Mouse (Mus musculus) gastrocnemius, postnatal 4 days (tissue): ENCODE measurements around the gene Haus7. TPM values are rescaled to one million over a fixed set of nuclear protein-coding genes. Genes with fewer than 3 reads are reported as not detected.
"Not testable (repeated sequence)": the region's sequence is repeated elsewhere in the genome, so short reads cannot be mapped to it uniquely, and the experiment has no call there.

Experiments used
- DNase-seq, 2 experiments: peaks; one replicate each; pipeline ENCODE4 v3.0.0; 2021 to 2022; ENCODE audit warnings: low spot score in 2 of 2, mixed read lengths in 2 of 2
- total RNA-seq, 2 experiments: library from RNA; stranded (reverse); gene quantifications; 2 replicates each; pipeline ENCODE4 v1.2.3; 2021

Gene Haus7
- total RNA-seq, 2 experiments from 2014 or later: 23.3 to 27.7 TPM

- DNase-seq: no peak
Observed at GRCm38 (mm10) chrX:73468330-73468729, 9.5 kb upstream of the Haus7 start.

DNA sequence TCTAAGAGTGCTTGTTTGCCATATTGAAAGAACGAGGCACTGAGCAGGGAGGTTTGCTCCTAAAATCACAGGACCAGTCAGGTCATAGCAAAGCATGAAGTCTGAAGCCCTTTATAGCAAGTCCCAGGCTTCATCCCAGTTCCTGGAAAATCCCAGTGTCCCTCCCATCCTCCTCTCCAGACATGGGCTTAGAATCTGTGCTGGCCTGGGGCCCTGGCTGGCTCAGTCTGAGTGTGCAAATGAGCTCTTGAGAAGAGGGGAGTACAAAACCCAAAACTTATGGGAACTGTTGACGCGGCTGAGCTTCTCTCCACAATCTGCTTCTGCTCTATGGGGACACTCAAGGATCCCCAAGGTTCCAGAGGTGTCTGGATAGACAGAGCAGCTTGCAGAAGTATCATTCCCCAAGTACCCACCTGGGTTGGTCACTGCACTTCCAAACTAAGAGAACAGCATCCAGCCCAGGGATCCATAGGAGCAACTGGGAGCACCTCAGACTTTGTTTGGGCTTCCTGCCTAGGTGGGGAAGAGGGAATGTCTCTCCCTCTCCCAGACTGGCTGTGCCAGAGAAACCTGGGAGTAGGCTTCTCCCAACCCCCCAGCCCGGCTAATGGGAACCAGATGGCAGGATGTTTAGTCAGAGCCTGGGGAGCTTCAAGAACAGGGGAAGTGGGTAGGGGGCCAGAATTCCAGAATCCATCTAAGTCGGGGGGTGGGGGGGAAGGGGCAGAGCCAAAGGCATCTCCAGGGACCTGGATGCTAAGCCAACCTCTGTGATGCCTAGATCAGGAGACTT, 8.8 kb upstream of the Haus7 start:
- DNase-seq: peak in 1 of 2 experiments; percentile 64

DNA sequence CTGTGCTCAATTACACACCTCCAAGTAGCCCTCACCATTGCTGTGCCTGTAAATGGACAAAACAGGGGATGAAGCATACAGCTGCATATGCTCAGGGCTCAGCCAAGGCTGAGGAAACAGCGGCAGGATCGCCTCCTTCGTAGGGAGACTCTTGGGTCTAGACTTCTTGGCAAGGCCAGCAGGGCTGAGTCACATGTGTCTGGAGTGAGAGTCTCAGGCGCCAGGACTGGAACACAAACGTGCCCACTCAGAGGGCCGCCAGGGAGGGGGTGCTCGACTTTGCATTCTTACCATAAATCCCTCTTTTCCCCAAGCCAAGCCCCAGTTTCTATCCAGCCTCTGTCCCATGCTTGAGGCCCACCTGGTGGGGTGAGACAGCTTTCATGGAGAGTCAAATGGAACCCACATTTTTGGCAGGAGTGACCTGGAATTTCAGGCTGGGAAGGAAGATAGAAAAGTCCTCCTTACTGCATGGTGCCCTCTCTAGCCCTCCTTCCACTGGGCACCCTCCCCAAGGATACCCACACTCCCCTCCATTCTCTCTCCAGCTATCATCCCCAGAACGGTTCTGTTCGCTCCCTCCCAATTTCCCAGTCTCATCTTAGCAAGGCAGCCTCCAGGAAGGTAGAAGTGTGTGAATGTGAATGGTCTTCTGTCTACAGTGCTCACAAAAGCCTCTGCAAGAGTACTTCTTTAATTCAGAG, 6.8 kb upstream of the Haus7 start:
- DNase-seq: peak in 1 of 2 experiments; percentile 57

DNA sequence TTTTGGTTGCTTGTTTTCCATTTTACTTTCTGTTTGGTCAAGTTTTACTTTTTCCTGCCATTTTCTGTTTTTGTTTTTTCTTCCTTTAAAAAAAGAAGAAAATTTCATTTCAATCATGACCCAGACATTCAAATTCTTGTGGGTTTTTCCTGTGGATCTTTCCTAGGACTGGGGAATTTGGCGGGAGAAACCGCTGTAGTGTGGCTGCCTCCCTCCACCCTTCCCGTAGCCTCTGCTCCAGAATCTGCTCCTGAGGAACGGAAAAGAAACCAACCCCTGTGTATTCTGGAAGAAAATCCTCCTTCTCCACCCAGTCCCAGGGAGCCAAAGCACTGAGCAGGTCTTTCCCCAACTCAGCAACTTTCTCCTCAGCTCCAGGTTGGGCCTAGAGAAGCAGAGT, 1.9 kb upstream of the Haus7 start:
- no peak for DNase-seq

DNA sequence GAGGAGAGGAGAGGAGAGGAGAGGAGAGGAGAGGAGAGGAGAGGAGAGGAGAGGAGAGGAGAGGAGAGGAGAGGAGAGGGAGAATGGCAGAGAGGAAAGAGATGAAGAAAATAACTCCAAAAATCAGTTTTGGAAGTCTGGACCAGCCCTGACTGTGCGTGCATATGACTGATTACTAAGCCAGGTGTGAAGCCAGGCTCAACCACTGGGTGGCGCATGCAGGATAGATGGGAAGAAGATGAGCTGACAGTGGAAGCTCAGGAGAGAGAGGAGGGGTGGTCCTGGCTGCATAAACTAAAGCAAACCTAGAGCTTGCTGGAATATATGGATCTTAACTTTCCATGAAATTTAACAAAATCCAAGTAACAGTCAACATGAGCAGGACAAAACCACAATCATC, 6.9 kb downstream of the Haus7 start:
- DNase-seq: peak; percentile 50 to 64

DNA sequence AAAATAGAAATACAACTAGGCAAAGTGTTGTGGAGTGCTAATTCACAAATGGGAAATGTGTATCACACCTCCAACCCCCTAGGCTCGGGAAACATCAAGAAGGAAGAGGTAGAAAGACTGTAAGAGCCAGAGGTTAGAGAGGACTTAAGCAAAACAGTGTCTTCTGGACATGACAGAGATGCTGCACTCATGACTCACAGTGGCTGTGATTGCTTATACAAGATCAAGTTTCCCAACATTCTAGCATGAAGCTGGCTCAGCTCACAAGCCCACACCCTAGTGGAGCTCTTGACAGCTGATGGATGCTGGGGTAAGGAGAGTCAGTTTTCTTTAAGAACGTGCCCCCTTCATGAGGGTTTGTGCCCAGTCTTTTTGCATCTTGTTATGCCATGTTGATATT, 17.4 kb downstream of the Haus7 start:
- DNase-seq: no peak

- no peak for DNase-seq
Observed at GRCm38 (mm10) chrX:73435252-73435651, 23.6 kb downstream of the Haus7 start, which contains the start of gene Trex2. Gene Trex2 (minus strand): TSS chrX:73435344.

DNA sequence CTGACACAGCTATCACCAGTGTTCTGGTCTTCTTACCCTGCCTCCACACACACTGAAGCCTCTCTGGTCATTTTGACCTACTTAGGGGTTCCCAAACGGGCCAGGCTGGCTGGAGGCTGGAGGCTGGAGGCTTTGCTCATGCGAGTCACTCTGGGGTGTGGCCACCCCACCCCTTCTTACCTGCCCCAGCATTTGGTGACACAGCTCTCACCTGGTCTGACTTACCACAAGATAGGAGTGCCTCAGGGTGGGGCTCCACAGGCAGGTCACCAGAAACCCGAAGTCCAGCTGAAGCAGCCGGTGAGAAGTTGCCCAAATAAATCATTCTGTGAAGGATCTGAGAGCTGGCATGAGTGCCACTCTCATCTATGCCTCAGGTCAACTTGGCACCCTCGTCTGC, 26.0 kb downstream of the Haus7 start:
- DNase-seq: no peak

DNA sequence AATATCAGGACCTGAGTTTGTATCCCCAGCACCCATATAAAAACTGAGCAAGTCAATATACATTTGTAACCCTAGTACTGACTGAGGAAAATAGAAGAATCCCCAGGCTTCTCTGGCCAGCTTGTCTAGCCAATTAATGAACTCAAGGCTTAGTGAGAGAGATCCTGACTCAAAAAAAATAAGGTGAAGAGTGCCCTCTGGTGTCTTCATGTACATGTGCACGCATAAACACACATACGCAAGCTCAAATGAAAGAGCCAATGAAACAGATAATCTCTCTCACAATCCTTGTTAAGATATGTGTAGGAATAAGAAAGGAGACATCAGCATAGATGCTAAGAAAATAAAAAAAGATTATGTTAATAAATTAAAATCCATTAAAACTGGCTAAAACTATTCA, 28.8 kb downstream of the Haus7 start:
- no peak for DNase-seq

- DNase-seq: no peak
Observed at GRCm38 (mm10) chrX:73412767-73413166, 46.1 kb downstream of the Haus7 start.

DNA sequence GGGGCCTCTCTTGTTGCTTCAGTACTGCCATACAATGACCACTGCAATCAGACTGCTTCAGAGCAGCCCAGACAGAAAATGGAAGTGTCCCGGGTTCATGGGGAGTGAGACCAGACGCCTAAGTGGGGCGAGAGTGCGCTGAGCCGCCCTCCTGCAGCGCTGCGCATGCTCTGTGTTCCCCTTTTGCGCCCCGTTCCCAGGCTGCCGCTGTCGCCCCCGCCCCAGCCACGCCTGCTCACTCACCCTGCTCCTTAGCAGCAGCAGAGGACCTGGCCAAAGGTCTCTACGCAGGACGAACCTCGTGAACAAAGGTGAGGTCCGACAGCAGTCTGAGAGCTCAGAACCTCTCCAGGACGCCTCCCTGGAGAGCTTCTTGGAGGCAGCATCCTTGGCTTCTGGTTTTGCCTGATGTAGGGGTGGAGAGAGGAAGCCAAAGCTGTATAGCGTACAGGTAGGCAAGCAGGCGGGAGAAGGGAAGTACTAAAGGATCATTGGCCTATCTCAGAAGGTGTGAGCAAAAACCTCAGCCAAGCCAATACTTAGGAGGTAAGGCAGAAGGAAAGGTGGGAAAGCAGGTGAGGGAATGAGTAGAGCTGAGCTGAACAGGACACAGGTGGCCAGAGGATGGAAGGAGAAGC, 47.8 kb downstream of the Haus7 start, which contains the start of gene Zfp92:
Gene Zfp92 (plus strand): TSS at position 217 of the 638 bp plus-strand sequence.
- DNase-seq: no peak

DNA sequence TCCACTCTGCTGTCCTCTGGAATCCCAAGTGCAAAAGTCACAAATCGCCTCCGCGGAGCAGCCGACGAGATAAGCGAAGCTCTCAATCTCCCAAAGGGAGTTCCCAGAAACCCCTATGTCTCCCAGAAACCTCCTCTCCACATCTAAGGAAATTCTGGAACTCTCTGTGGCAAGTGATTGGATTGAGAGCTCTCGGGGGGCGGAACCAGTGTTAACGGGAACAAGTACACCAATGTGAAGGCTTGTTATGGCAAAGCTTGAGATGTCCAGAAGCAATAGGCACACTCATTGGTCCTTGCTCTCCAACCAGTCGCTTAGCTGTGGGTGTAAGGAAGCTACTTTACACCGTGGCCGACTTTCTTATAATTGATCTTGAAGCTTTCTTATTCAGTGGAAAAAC, 57.2 kb downstream of the Haus7 start:
- no peak for DNase-seq

- no peak for DNase-seq
Observed at GRCm38 (mm10) chrX:73400951-73401350, 57.9 kb downstream of the Haus7 start.

GRCm38 (mm10) chrX:73398636-73399035, 60.2 kb downstream of the Haus7 start, which contains the start of gene Gm18336:
Gene Gm18336 (minus strand): TSS chrX:73398736.
- DNase-seq: not testable (repeated sequence)

GRCm38 (mm10) chrX:73396446-73396845, 62.4 kb downstream of the Haus7 start:
- no peak for DNase-seq

DNA sequence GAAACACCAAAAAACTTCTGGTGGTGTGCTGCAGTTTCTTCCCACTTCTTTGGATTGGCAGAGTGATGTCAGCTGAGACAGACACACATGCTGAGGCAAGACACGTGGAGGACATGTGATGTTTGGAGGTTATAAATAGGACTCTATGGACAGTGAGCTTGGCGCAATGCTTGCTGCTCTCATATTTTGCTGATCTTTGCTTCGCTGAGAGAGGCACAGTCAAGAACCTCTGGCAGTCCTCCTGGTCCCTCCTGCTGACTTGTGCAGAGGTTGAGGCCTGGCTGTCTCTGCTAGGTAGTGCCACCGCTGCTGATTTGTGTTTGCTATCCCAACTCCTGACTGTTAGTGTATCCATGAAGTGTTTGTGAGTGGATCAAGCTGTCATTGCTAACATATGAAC, 67.4 kb downstream of the Haus7 start:
- no peak for DNase-seq

Other genes starting within 250 kb of the Haus7 start
- gene Xlr4b, start 244.7 kb downstream of the Haus7 start, total RNA-seq: under 1 TPM in 1 of 2 experiments, not detected in 1; 0.20 TPM
- 1 to 10 TPM; 6.8 to 7.2 TPM for gene F8a, start 230.8 kb downstream of the Haus7 start, total RNA-seq
- gene Xlr4c, start 215.9 kb downstream of the Haus7 start, total RNA-seq: under 1 TPM in 1 of 2 experiments, not detected in 1; 0.49 TPM
- not detected for gene Xlr3c, start 193.7 kb downstream of the Haus7 start, total RNA-seq
- not detected for gene Xlr5a, start 166.1 kb downstream of the Haus7 start, total RNA-seq
- not detected for gene Xlr5c, start 166.1 kb downstream of the Haus7 start, total RNA-seq
- gene Gm45015, start 122.2 kb downstream of the Haus7 start, total RNA-seq: not detected
- gene Zfp275, start 116.4 kb downstream of the Haus7 start, total RNA-seq: 10 to 100 TPM; 24.3 to 26.3 TPM
- not detected for gene Gm18336, start 60.3 kb downstream of the Haus7 start, total RNA-seq
- gene Zfp92, start 47.9 kb downstream of the Haus7 start, total RNA-seq: not detected
- gene Trex2, start 23.7 kb downstream of the Haus7 start, total RNA-seq: not detected
- 100 to 1,000 TPM; 487 to 574 TPM for gene Bgn, start 24.6 kb upstream of the Haus7 start, total RNA-seq
- 1 to 10 TPM; 4.6 to 9.7 TPM for gene Atp2b3, start 44.0 kb upstream of the Haus7 start, total RNA-seq
- gene Dusp9, start 180.4 kb upstream of the Haus7 start, total RNA-seq: under 1 TPM; 0.12 to 0.41 TPM
- gene Pnck, start 201.1 kb upstream of the Haus7 start, total RNA-seq: 10 to 100 TPM; 11.4 to 12.8 TPM
- 10 to 100 TPM; 58.9 to 66.2 TPM for gene Slc6a8, start 214.1 kb upstream of the Haus7 start, total RNA-seq